Mouse (Mus musculus) megakaryocyte, embryonic 14.5 days (primary cell): ENCODE results near the gene Anxa8. TPM values are rescaled to one million over a fixed set of nuclear protein-coding genes. Genes with fewer than 3 reads are reported as not detected.

ENCODE experiments used
- H3K27me3 ChIP-seq: replicated peaks from 2 replicates; pipeline ENCODE3; 2012; ENCODE audit warnings: inconsistent platforms
- H3K36me3 ChIP-seq: replicated peaks from 2 replicates; pipeline ENCODE3; 2012; ENCODE audit warnings: low read length, inconsistent platforms, mixed read lengths
- H3K4me1 ChIP-seq: 2 replicates; pipeline ENCODE4 v1.6.1; 2012; ENCODE audit warnings: inconsistent platforms
- H3K4me3 ChIP-seq: replicated peaks from 2 replicates; pipeline ENCODE3; 2012; ENCODE audit warnings: moderate library complexity, mild to moderate bottlenecking, inconsistent platforms
- H3K9me3 ChIP-seq: 2 replicates; pipeline ENCODE4 v1.6.1; 2012; ENCODE audit warnings: inconsistent platforms
- FLI1 ChIP-seq: IDR thresholded peaks from 2 replicates; pipeline ENCODE4 v1.6.1; 2012; ENCODE audit warnings: low read length, inconsistent platforms, mixed read lengths
- GATA1 ChIP-seq: IDR thresholded peaks from 3 replicates; pipeline ENCODE4 v1.6.1; 2012; ENCODE audit warnings: mixed read lengths, low read length, inconsistent platforms, borderline replicate concordance
- polyA plus RNA-seq: library from polyadenylated mRNA; stranded (reverse); fragments of >175 nt; gene quantifications from 2 replicates; pipeline ENCODE4 v1.2.3, GENCODE M21; 2012; ENCODE audit warnings: low replicate concordance; ENCODE audit not compliant: insufficient read depth

The Anxa8 gene
- polyA plus RNA-seq, 1 experiment = not detected

GRCm38 (mm10) chr14:34142915-34143314, 57.1 kb downstream of the Anxa8 start:
- no peaks in the 10 kb centered on the region for H3K36me3 ChIP-seq
- H3K27me3 ChIP-seq = peaks cover 4% of the 10 kb centered on the region
- H3K4me1 ChIP-seq = no peaks in the 10 kb centered on the region
- TF ChIP-seq FLI1 = no peak
- no peak for TF ChIP-seq GATA1
- H3K9me3 ChIP-seq = no peaks in the 10 kb centered on the region
- no peak overlapping the region for H3K4me3 ChIP-seq

Other genes with a start within 250 kb of the Anxa8 start
- not detected in 2 replicates for gene Gdf10, start 162.4 kb upstream of the Anxa8 start, polyA plus RNA-seq
- not detected in 2 replicates for gene Gdf2, start 144.9 kb upstream of the Anxa8 start, polyA plus RNA-seq
- not detected in 2 replicates for gene Rbp3, start 132.0 kb upstream of the Anxa8 start, polyA plus RNA-seq
- gene Zfp488, start 107.2 kb upstream of the Anxa8 start, polyA plus RNA-seq = not detected in 2 replicates
- gene Gm30083, start 70.8 kb upstream of the Anxa8 start, polyA plus RNA-seq = not detected in 2 replicates
- not detected in 2 replicates for gene Gm5460, start 69.2 kb upstream of the Anxa8 start, polyA plus RNA-seq
- gene Antxrl, start 33.3 kb upstream of the Anxa8 start, polyA plus RNA-seq = not detected in 2 replicates
- not detected in 2 replicates for gene A630023A22Rik, start 16.8 kb downstream of the Anxa8 start, polyA plus RNA-seq
- gene Npy4r, start 66.5 kb downstream of the Anxa8 start, polyA plus RNA-seq = not detected in 2 replicates
- gene Gprin2, start 115.7 kb downstream of the Anxa8 start, polyA plus RNA-seq = not detected in 2 replicates
- gene Syt15, start 133.6 kb downstream of the Anxa8 start, polyA plus RNA-seq = not detected in 2 replicates
- 2.9 TPM in 1 of 2 replicates, not detected in the other for gene Shld2, start 224.5 kb downstream of the Anxa8 start, polyA plus RNA-seq
- 26.7 and 46.8 TPM in 2 replicates for gene Glud1, start 224.7 kb downstream of the Anxa8 start, polyA plus RNA-seq